Mouse (Mus musculus): ENCODE results near the gene Slc35e3. TPM values are rescaled to one million over a fixed set of nuclear protein-coding genes. Genes with fewer than 3 reads are reported as not detected.
"Not testable (repeated sequence)": the region's sequence is repeated elsewhere in the genome, so short reads cannot be mapped to it uniquely, and the experiment has no call there.

Gene Slc35e3
- polyA plus RNA-seq, 1 experiment from 2014 or later = 22.2 TPM

GRCm38 (mm10) chr10:117718161-117719119, 27.7 kb downstream of the Slc35e3 start:
- H3K4me2 ChIP-seq (ENCODE audit: low read depth, low read length) = no peak overlapping the region
- H3K27ac ChIP-seq (replicated peaks; ENCODE audit: low read depth, low read length) = no peak overlapping the region
- no peak for ATAC-seq (replicated peaks; ENCODE audit: insufficient number of reproducible peaks, low FRiP score, low TSS enrichment, low read depth)
- H3K9me3 ChIP-seq (replicated peaks; ENCODE audit: control insufficient read depth, low read length) = no peaks in the 10 kb centered on the region
- DNase-seq (ENCODE audit: low spot score) = no peak
- H3K36me3 ChIP-seq (replicated peaks; ENCODE audit: control insufficient read depth, insufficient read depth, low read depth, low read length) = no peaks in the 10 kb centered on the region
- no peaks in the 10 kb centered on the region for H3K27me3 ChIP-seq (ENCODE audit: control insufficient read depth, insufficient read depth, low read length)
- 66% methylated on average over 19 of the region's 19 CpGs for WGBS
- H3K4me3 ChIP-seq (ENCODE audit: low read depth, low read length) = no peak overlapping the region
- H3K4me1 ChIP-seq (ENCODE audit: control insufficient read depth, insufficient read depth, low read length) = no peaks in the 10 kb centered on the region; the same call in 1 of the 2 replicates
- no peak overlapping the region for H3K9ac ChIP-seq (replicated peaks; ENCODE audit: low read length)

GRCm38 (mm10) chr10:117717583-117717982, 28.6 kb downstream of the Slc35e3 start:
- Histone ChIP-seq H3K4me3 (ENCODE audit: low read depth, low read length) (no peak overlapping the region), H3K4me1 (ENCODE audit: control insufficient read depth, insufficient read depth, low read length) (no peaks in the 10 kb centered on the region; the same call in 1 of the 2 replicates), H3K27me3 (ENCODE audit: control insufficient read depth, insufficient read depth, low read length) (no peaks in the 10 kb centered on the region), H3K9me3 (replicated peaks; ENCODE audit: control insufficient read depth, low read length) (no peaks in the 10 kb centered on the region), H3K27ac (replicated peaks; ENCODE audit: low read depth, low read length) (no peak overlapping the region), H3K36me3 (replicated peaks; ENCODE audit: control insufficient read depth, insufficient read depth, low read depth, low read length) (no peaks in the 10 kb centered on the region), H3K4me2 (ENCODE audit: low read depth, low read length) (no peak overlapping the region), H3K9ac (replicated peaks; ENCODE audit: low read length) (no peak overlapping the region)
- ATAC-seq (replicated peaks; ENCODE audit: insufficient number of reproducible peaks, low FRiP score, low TSS enrichment, low read depth) (no peak), DNase-seq (ENCODE audit: low spot score) (peak; percentile 42)
- 5% methylated on average over 4 of the region's 4 CpGs for WGBS

- Histone ChIP-seq H3K9ac (replicated peaks; ENCODE audit: low read length) (no peak overlapping the region), H3K9me3 (replicated peaks; ENCODE audit: control insufficient read depth, low read length) (no peaks in the 10 kb centered on the region), H3K27ac (replicated peaks; ENCODE audit: low read depth, low read length) (no peak overlapping the region), H3K36me3 (replicated peaks; ENCODE audit: control insufficient read depth, insufficient read depth, low read depth, low read length) (no peaks in the 10 kb centered on the region), H3K4me3 (ENCODE audit: low read depth, low read length) (no peak overlapping the region), H3K4me2 (ENCODE audit: low read depth, low read length) (no peak overlapping the region), H3K4me1 (ENCODE audit: control insufficient read depth, insufficient read depth, low read length) (no peaks in the 10 kb centered on the region; the same call in 1 of the 2 replicates), H3K27me3 (ENCODE audit: control insufficient read depth, insufficient read depth, low read length) (no peaks in the 10 kb centered on the region)
- DNase-seq (ENCODE audit: low spot score) (no peak), ATAC-seq (replicated peaks; ENCODE audit: insufficient number of reproducible peaks, low FRiP score, low TSS enrichment, low read depth) (no peak)
- 95% methylated on average over 3 of the region's 3 CpGs for WGBS
Observed at GRCm38 (mm10) chr10:117716686-117717085, 29.5 kb downstream of the Slc35e3 start.

- not testable (repeated sequence) for H3K9me3 ChIP-seq (replicated peaks; ENCODE audit: control insufficient read depth, low read length); H3K27me3 ChIP-seq (ENCODE audit: control insufficient read depth, insufficient read depth, low read length); ATAC-seq (replicated peaks; ENCODE audit: insufficient number of reproducible peaks, low FRiP score, low TSS enrichment, low read depth); H3K4me2 ChIP-seq (ENCODE audit: low read depth, low read length); DNase-seq (ENCODE audit: low spot score); H3K36me3 ChIP-seq (replicated peaks; ENCODE audit: control insufficient read depth, insufficient read depth, low read depth, low read length); H3K27ac ChIP-seq (replicated peaks; ENCODE audit: low read depth, low read length); H3K4me1 ChIP-seq (ENCODE audit: control insufficient read depth, insufficient read depth, low read length); H3K9ac ChIP-seq (replicated peaks; ENCODE audit: low read length); H3K4me3 ChIP-seq (ENCODE audit: low read depth, low read length)
- WGBS = 88% methylated on average over 1 of the region's 1 CpGs
Observed at GRCm38 (mm10) chr10:117715654-117716053, 30.5 kb downstream of the Slc35e3 start.

- no peak overlapping the region for H3K4me2 ChIP-seq (ENCODE audit: low read depth, low read length)
- 72% methylated on average over 4 of the region's 4 CpGs for WGBS
- ATAC-seq (replicated peaks; ENCODE audit: insufficient number of reproducible peaks, low FRiP score, low TSS enrichment, low read depth) = no peak
- H3K4me1 ChIP-seq (ENCODE audit: control insufficient read depth, insufficient read depth, low read length) = no peaks in the 10 kb centered on the region; the same call in 1 of the 2 replicates
- no peaks in the 10 kb centered on the region for H3K9me3 ChIP-seq (replicated peaks; ENCODE audit: control insufficient read depth, low read length)
- no peaks in the 10 kb centered on the region for H3K36me3 ChIP-seq (replicated peaks; ENCODE audit: control insufficient read depth, insufficient read depth, low read depth, low read length)
- no peak for DNase-seq (ENCODE audit: low spot score)
- no peak overlapping the region for H3K4me3 ChIP-seq (ENCODE audit: low read depth, low read length)
- no peak overlapping the region for H3K9ac ChIP-seq (replicated peaks; ENCODE audit: low read length)
- no peaks in the 10 kb centered on the region for H3K27me3 ChIP-seq (ENCODE audit: control insufficient read depth, insufficient read depth, low read length)
- no peak overlapping the region for H3K27ac ChIP-seq (replicated peaks; ENCODE audit: low read depth, low read length)
Observed at GRCm38 (mm10) chr10:117714928-117715500, 31.2 kb downstream of the Slc35e3 start.

- Histone ChIP-seq H3K4me2 (ENCODE audit: low read depth, low read length) (no peak overlapping the region), H3K4me1 (ENCODE audit: control insufficient read depth, insufficient read depth, low read length) (no peaks in the 10 kb centered on the region; the same call in 1 of the 2 replicates), H3K4me3 (ENCODE audit: low read depth, low read length) (no peak overlapping the region), H3K27ac (replicated peaks; ENCODE audit: low read depth, low read length) (no peak overlapping the region), H3K9me3 (replicated peaks; ENCODE audit: control insufficient read depth, low read length) (no peaks in the 10 kb centered on the region), H3K9ac (replicated peaks; ENCODE audit: low read length) (no peak overlapping the region), H3K36me3 (replicated peaks; ENCODE audit: control insufficient read depth, insufficient read depth, low read depth, low read length) (no peaks in the 10 kb centered on the region), H3K27me3 (ENCODE audit: control insufficient read depth, insufficient read depth, low read length) (no peaks in the 10 kb centered on the region)
- 90% methylated on average over 3 of the region's 3 CpGs for WGBS
- DNase-seq (ENCODE audit: low spot score) (no peak), ATAC-seq (replicated peaks; ENCODE audit: insufficient number of reproducible peaks, low FRiP score, low TSS enrichment, low read depth) (no peak)
Observed at GRCm38 (mm10) chr10:117714048-117714545, 32.1 kb downstream of the Slc35e3 start.

GRCm38 (mm10) chr10:117713466-117713865, 32.7 kb downstream of the Slc35e3 start:
- WGBS = 95% methylated on average over 8 of the region's 8 CpGs

GRCm38 (mm10) chr10:117712871-117713270, 33.3 kb downstream of the Slc35e3 start:
- Histone ChIP-seq H3K4me2 (ENCODE audit: low read depth, low read length) (no peak overlapping the region), H3K36me3 (replicated peaks; ENCODE audit: control insufficient read depth, insufficient read depth, low read depth, low read length) (no peaks in the 10 kb centered on the region), H3K27ac (replicated peaks; ENCODE audit: low read depth, low read length) (no peak overlapping the region), H3K4me3 (ENCODE audit: low read depth, low read length) (no peak overlapping the region), H3K27me3 (ENCODE audit: control insufficient read depth, insufficient read depth, low read length) (no peaks in the 10 kb centered on the region), H3K4me1 (ENCODE audit: control insufficient read depth, insufficient read depth, low read length) (no peaks in the 10 kb centered on the region; the same call in 1 of the 2 replicates), H3K9me3 (replicated peaks; ENCODE audit: control insufficient read depth, low read length) (no peaks in the 10 kb centered on the region), H3K9ac (replicated peaks; ENCODE audit: low read length) (no peak overlapping the region)
- ATAC-seq (replicated peaks; ENCODE audit: insufficient number of reproducible peaks, low FRiP score, low TSS enrichment, low read depth) = no peak
- no peak for DNase-seq (ENCODE audit: low spot score)
- WGBS = 89% methylated on average over 9 of the region's 9 CpGs

More at GRCm38 (mm10) chr10:117713466-117713865, 32.7 kb downstream of the Slc35e3 start:
- Histone ChIP-seq H3K27ac (replicated peaks; ENCODE audit: low read depth, low read length) (no peak overlapping the region), H3K4me1 (ENCODE audit: control insufficient read depth, insufficient read depth, low read length) (no peaks in the 10 kb centered on the region; the same call in 1 of the 2 replicates), H3K4me3 (ENCODE audit: low read depth, low read length) (no peak overlapping the region), H3K9ac (replicated peaks; ENCODE audit: low read length) (no peak overlapping the region), H3K9me3 (replicated peaks; ENCODE audit: control insufficient read depth, low read length) (no peaks in the 10 kb centered on the region), H3K27me3 (ENCODE audit: control insufficient read depth, insufficient read depth, low read length) (no peaks in the 10 kb centered on the region), H3K4me2 (ENCODE audit: low read depth, low read length) (no peak overlapping the region), H3K36me3 (replicated peaks; ENCODE audit: control insufficient read depth, insufficient read depth, low read depth, low read length) (no peaks in the 10 kb centered on the region)
- no peak for ATAC-seq (replicated peaks; ENCODE audit: insufficient number of reproducible peaks, low FRiP score, low TSS enrichment, low read depth)
- no peak for DNase-seq (ENCODE audit: low spot score)

Measured in embryonic facial prominence, embryonic 11.5 days (tissue).